Mouse (Mus musculus) gastrocnemius, postnatal 10 days (tissue): ENCODE measurements around the gene Tead1. TPM values are rescaled to one million over a fixed set of nuclear protein-coding genes. Genes with fewer than 3 reads are reported as not detected.
A peak's percentile ranks its signal among the peaks of the same experiment; 100 is the strongest.

Experiments used
- DNase-seq: peaks from one replicate; pipeline ENCODE4 v3.0.0; 2021; ENCODE audit warnings: mixed read lengths
- total RNA-seq, 2 experiments: library from RNA; stranded (reverse); gene quantifications; 2 replicates each; pipeline ENCODE4 v1.2.3; 2021

The Tead1 gene
- total RNA-seq, 2 experiments from 2014 or later = 124 to 136 TPM

GRCm38 (mm10) chr7:112856583-112856982 is 177.5 kb downstream of the Tead1 start:
- no peak for DNase-seq

- no peak for DNase-seq
Observed at GRCm38 (mm10) chr7:112859887-112860286, 180.8 kb downstream of the Tead1 start.

GRCm38 (mm10) chr7:112862086-112862485 is 183.0 kb downstream of the Tead1 start:
- no peak for DNase-seq

- no peak for DNase-seq
Observed at GRCm38 (mm10) chr7:112864188-112864587, 185.1 kb downstream of the Tead1 start.

GRCm38 (mm10) chr7:112865739-112866138 is 186.6 kb downstream of the Tead1 start:
- DNase-seq = peak; percentile 67

- DNase-seq = peak; percentile 59
Observed at GRCm38 (mm10) chr7:112868551-112869465, 189.7 kb downstream of the Tead1 start.

GRCm38 (mm10) chr7:112871752-112872151 is 192.6 kb downstream of the Tead1 start:
- no peak for DNase-seq

- DNase-seq = no peak
Observed at GRCm38 (mm10) chr7:112872435-112873196, 193.5 kb downstream of the Tead1 start.

- no peak for DNase-seq
Observed at GRCm38 (mm10) chr7:112876128-112876527, 197.0 kb downstream of the Tead1 start.

- peak; percentile 79 for DNase-seq
Observed at GRCm38 (mm10) chr7:112883791-112884274, 204.7 kb downstream of the Tead1 start.

GRCm38 (mm10) chr7:112885546-112885945 is 206.4 kb downstream of the Tead1 start:
- DNase-seq = peak; percentile 3

GRCm38 (mm10) chr7:112891883-112892282 is 212.8 kb downstream of the Tead1 start:
- DNase-seq = no peak

GRCm38 (mm10) chr7:112892595-112892994 is 213.5 kb downstream of the Tead1 start:
- DNase-seq = no peak

- DNase-seq = no peak
Observed at GRCm38 (mm10) chr7:112896363-112896762, 217.2 kb downstream of the Tead1 start.

GRCm38 (mm10) chr7:112901710-112902109 is 222.6 kb downstream of the Tead1 start:
- DNase-seq = no peak

GRCm38 (mm10) chr7:112906848-112907247 is 227.7 kb downstream of the Tead1 start:
- DNase-seq = no peak

GRCm38 (mm10) chr7:112907468-112907867 is 228.3 kb downstream of the Tead1 start:
- no peak for DNase-seq

GRCm38 (mm10) chr7:112909164-112909563 is 230.0 kb downstream of the Tead1 start:
- DNase-seq = no peak

- no peak for DNase-seq
Observed at GRCm38 (mm10) chr7:112912969-112913368, 233.9 kb downstream of the Tead1 start.

- DNase-seq = no peak
Observed at GRCm38 (mm10) chr7:112915571-112915970, 236.5 kb downstream of the Tead1 start.

- DNase-seq = no peak
Observed at GRCm38 (mm10) chr7:112917613-112918278, 238.6 kb downstream of the Tead1 start.

- peak; percentile 50 for DNase-seq
Observed at GRCm38 (mm10) chr7:112918279-112918991, 239.3 kb downstream of the Tead1 start.
